Mouse (Mus musculus) liver, embryonic 12.5 days (tissue): Measurements from ENCODE around the gene Pik3ca. TPM values are rescaled to one million over a fixed set of nuclear protein-coding genes. Genes with fewer than 3 reads are reported as not detected.
"Not testable (repeated sequence)": the region's sequence is repeated elsewhere in the genome, so short reads cannot be mapped to it uniquely, and the experiment has no call there.

Source experiments
- ATAC-seq: fragments of 200-750 bp; cut with Nextera tagmentation; 2 replicates; pipeline ENCODE4 v1.8.0; 2017; ENCODE audit warnings: moderate number of reproducible peaks, mild to moderate bottlenecking, moderate library complexity
- H3K27ac ChIP-seq: fragments of 300-500 bp; sonication (generic); 2 replicates; pipeline ENCODE4 v1.5.1; 2016; ENCODE audit warnings: mild to moderate bottlenecking
- H3K27me3 ChIP-seq: fragments of 300-500 bp; sonication (generic); replicated peaks from 2 replicates; pipeline ENCODE4 v1.6.1; 2016; ENCODE audit warnings: mild to moderate bottlenecking, moderate library complexity
- H3K36me3 ChIP-seq: fragments of 300-500 bp; sonication (generic); 2 replicates; pipeline ENCODE4 v1.6.1; 2016; ENCODE audit warnings: mild to moderate bottlenecking, moderate library complexity
- H3K4me1 ChIP-seq: fragments of 300-500 bp; sonication (generic); 2 replicates; pipeline ENCODE4 v1.6.1; 2016
- H3K4me2 ChIP-seq: fragments of 300-500 bp; sonication (generic); 2 replicates; pipeline ENCODE4 v1.6.1; 2016; ENCODE audit warnings: mild to moderate bottlenecking, moderate library complexity
- H3K4me3 ChIP-seq: fragments of 300-500 bp; sonication (generic); 2 replicates; pipeline ENCODE4 v1.5.1; 2016; ENCODE audit warnings: mild to moderate bottlenecking, moderate library complexity
- H3K9ac ChIP-seq: fragments of 300-500 bp; sonication (generic); 2 replicates; pipeline ENCODE4 v1.6.1; 2016; ENCODE audit warnings: mild to moderate bottlenecking, moderate library complexity
- H3K9me3 ChIP-seq: fragments of 300-500 bp; sonication (generic); replicated peaks from 2 replicates; pipeline ENCODE4 v1.6.1; 2016; ENCODE audit warnings: mild to moderate bottlenecking, moderate library complexity
- WGBS: fragments of 180-500 bp; shearing (Covaris S2); methylation state at CpG from one replicate; pipeline ENCODE4 v1.1.7; 2016; ENCODE audit not compliant: insufficient replicate concordance; 5-methylcytosine and 5-hydroxymethylcytosine counted together
- polyA plus RNA-seq: library from polyadenylated mRNA; unstranded; fragments of >200 nt; fragmentation: Nextera tagmentation; extraction: Ambion mirVana; gene quantifications from 2 replicates; pipeline ENCODE4 v1.2.1, GENCODE M21; 2016

The Pik3ca gene
- polyA plus RNA-seq, 1 experiment from 2014 or later: 5.6 TPM

GRCm38 (mm10) chr3:32428361-32428760, 30.9 kb downstream of the Pik3ca start:
- Histone ChIP-seq H3K4me2 (no peak overlapping the region), H3K4me3 (no peak overlapping the region), H3K27ac (no peak overlapping the region), H3K4me1 (peaks cover 5% of the 10 kb centered on the region; the same call in 1 of the 2 replicates), H3K9ac (no peak overlapping the region), H3K27me3 (no peaks in the 10 kb centered on the region), H3K9me3 (no peaks in the 10 kb centered on the region), H3K36me3 (0 out of 2 replicates have a peak, but pooled peaks cover 10% of the 10 kb centered on the region)
- no peak for ATAC-seq
- 72% methylated on average over 3 of the region's 3 CpGs for WGBS

GRCm38 (mm10) chr3:32428921-32429320, 31.4 kb downstream of the Pik3ca start:
- Histone ChIP-seq H3K9ac (no peak overlapping the region), H3K4me3 (no peak overlapping the region), H3K27me3 (no peaks in the 10 kb centered on the region), H3K4me2 (no peak overlapping the region), H3K4me1 (peaks cover 11% of the 10 kb centered on the region), H3K36me3 (0 out of 2 replicates have a peak, but pooled peaks cover 10% of the 10 kb centered on the region), H3K27ac (no peak overlapping the region), H3K9me3 (no peaks in the 10 kb centered on the region)
- no peak for ATAC-seq
- 71% methylated on average over 4 of the region's 4 CpGs for WGBS

GRCm38 (mm10) chr3:32429351-32429750, 31.9 kb downstream of the Pik3ca start:
- not testable (repeated sequence) for H3K27me3 ChIP-seq

GRCm38 (mm10) chr3:32430394-32430793, 32.9 kb downstream of the Pik3ca start:
- Histone ChIP-seq H3K27me3 (no peaks in the 10 kb centered on the region), H3K9ac (no peak overlapping the region), H3K4me3 (no peak overlapping the region), H3K4me2 (no peak overlapping the region), H3K36me3 (0 out of 2 replicates have a peak, but pooled peaks cover 10% of the 10 kb centered on the region), H3K27ac (no peak overlapping the region), H3K9me3 (no peaks in the 10 kb centered on the region), H3K4me1 (peaks cover 13% of the 10 kb centered on the region)
- WGBS: 68% methylated on average over 2 of the region's 2 CpGs
- ATAC-seq: no peak

More at GRCm38 (mm10) chr3:32429351-32429750, 31.9 kb downstream of the Pik3ca start:
- H3K4me3 ChIP-seq, H3K9me3 ChIP-seq, H3K27ac ChIP-seq, H3K4me2 ChIP-seq, ATAC-seq, H3K9ac ChIP-seq: not testable (repeated sequence)
- H3K36me3 ChIP-seq: 0 out of 2 replicates have a peak, but pooled peaks cover 10% of the 10 kb centered on the region
- peaks cover 13% of the 10 kb centered on the region for H3K4me1 ChIP-seq

- ATAC-seq: no peak
- Histone ChIP-seq H3K4me1 (peaks cover 13% of the 10 kb centered on the region), H3K36me3 (peaks cover 21% of the 10 kb centered on the region), H3K9me3 (no peaks in the 10 kb centered on the region), H3K27me3 (no peaks in the 10 kb centered on the region), H3K9ac (no peak overlapping the region), H3K27ac (no peak overlapping the region), H3K4me3 (no peak overlapping the region), H3K4me2 (no peak overlapping the region)
- WGBS: 68% methylated on average over 2 of the region's 2 CpGs
These were observed 36.5 kb downstream of the Pik3ca start for GRCm38 (mm10) chr3:32434016-32434415.

- Histone ChIP-seq H3K4me2 (no peak overlapping the region), H3K27ac (no peak overlapping the region), H3K9me3 (no peaks in the 10 kb centered on the region), H3K36me3 (peaks cover 41% of the 10 kb centered on the region), H3K9ac (no peak overlapping the region), H3K4me1 (peaks cover 13% of the 10 kb centered on the region), H3K27me3 (no peaks in the 10 kb centered on the region), H3K4me3 (no peak overlapping the region)
- WGBS: 78% methylated on average over 11 of the region's 11 CpGs
- ATAC-seq: no peak
These were observed 38.6 kb downstream of the Pik3ca start for GRCm38 (mm10) chr3:32436101-32436500.

- H3K36me3 ChIP-seq: peaks cover 53% of the 10 kb centered on the region
- no peak for ATAC-seq
These were observed 39.8 kb downstream of the Pik3ca start for GRCm38 (mm10) chr3:32437297-32437696.

GRCm38 (mm10) chr3:32437820-32438219, 40.3 kb downstream of the Pik3ca start:
- no peak overlapping the region for H3K4me2 ChIP-seq
- H3K27ac ChIP-seq: no peak overlapping the region
- peaks cover 58% of the 10 kb centered on the region for H3K36me3 ChIP-seq
- 92% methylated on average over 6 of the region's 6 CpGs for WGBS
- ATAC-seq: no peak
- no peak overlapping the region for H3K9ac ChIP-seq
- H3K4me1 ChIP-seq: peaks cover 13% of the 10 kb centered on the region
- H3K4me3 ChIP-seq: no peak overlapping the region
- H3K9me3 ChIP-seq: no peaks in the 10 kb centered on the region
- no peaks in the 10 kb centered on the region for H3K27me3 ChIP-seq

More at GRCm38 (mm10) chr3:32437297-32437696, 39.8 kb downstream of the Pik3ca start:
- H3K4me2 ChIP-seq: no peak overlapping the region
- H3K9me3 ChIP-seq: no peaks in the 10 kb centered on the region
- WGBS: 70% methylated on average over 6 of the region's 6 CpGs
- peaks cover 13% of the 10 kb centered on the region for H3K4me1 ChIP-seq
- H3K27me3 ChIP-seq: no peaks in the 10 kb centered on the region
- H3K27ac ChIP-seq: no peak overlapping the region
- H3K4me3 ChIP-seq: no peak overlapping the region
- no peak overlapping the region for H3K9ac ChIP-seq

GRCm38 (mm10) chr3:32438716-32439115, 41.2 kb downstream of the Pik3ca start:
- H3K4me1 ChIP-seq: peaks cover 4% of the 10 kb centered on the region; the same call in 1 of the 2 replicates
- H3K4me3 ChIP-seq: no peak overlapping the region
- no peak overlapping the region for H3K9ac ChIP-seq
- peaks cover 65% of the 10 kb centered on the region for H3K36me3 ChIP-seq
- no peaks in the 10 kb centered on the region for H3K9me3 ChIP-seq
- no peak for ATAC-seq
- no peak overlapping the region for H3K4me2 ChIP-seq
- WGBS: 70% methylated on average over 4 of the region's 4 CpGs
- H3K27me3 ChIP-seq: no peaks in the 10 kb centered on the region
- no peak overlapping the region for H3K27ac ChIP-seq

- ATAC-seq: no peak
- Histone ChIP-seq H3K4me2 (no peak overlapping the region), H3K36me3 (peaks cover 85% of the 10 kb centered on the region), H3K27me3 (no peaks in the 10 kb centered on the region), H3K9me3 (no peaks in the 10 kb centered on the region), H3K4me3 (no peak overlapping the region), H3K9ac (no peak overlapping the region), H3K27ac (no peak overlapping the region), H3K4me1 (no peaks in the 10 kb centered on the region)
These were observed 44.2 kb downstream of the Pik3ca start for GRCm38 (mm10) chr3:32441710-32442109.

- Histone ChIP-seq H3K4me1 (no peaks in the 10 kb centered on the region), H3K4me3 (no peak overlapping the region), H3K9me3 (no peaks in the 10 kb centered on the region), H3K9ac (no peak overlapping the region), H3K27me3 (no peaks in the 10 kb centered on the region), H3K4me2 (no peak overlapping the region), H3K27ac (no peak overlapping the region), H3K36me3 (peaks cover 82% of the 10 kb centered on the region)
- no peak for ATAC-seq
- WGBS: 76% methylated on average over 11 of the region's 11 CpGs
These were observed 57.0 kb downstream of the Pik3ca start for GRCm38 (mm10) chr3:32454329-32455021.

- 70% methylated on average over 4 of the region's 4 CpGs for WGBS
- Histone ChIP-seq H3K4me1 (no peaks in the 10 kb centered on the region), H3K4me3 (no peak overlapping the region), H3K9me3 (no peaks in the 10 kb centered on the region), H3K27me3 (no peaks in the 10 kb centered on the region), H3K4me2 (no peak overlapping the region), H3K36me3 (peaks cover 81% of the 10 kb centered on the region), H3K27ac (no peak overlapping the region), H3K9ac (no peak overlapping the region)
- no peak for ATAC-seq
These were observed 62.3 kb downstream of the Pik3ca start for GRCm38 (mm10) chr3:32459777-32460176.

GRCm38 (mm10) chr3:32467321-32467720, 69.8 kb downstream of the Pik3ca start:
- H3K4me3 ChIP-seq: no peak overlapping the region
- H3K9ac ChIP-seq: no peak overlapping the region
- H3K36me3 ChIP-seq: peaks cover 22% of the 10 kb centered on the region
- no peak for ATAC-seq
- H3K9me3 ChIP-seq: no peaks in the 10 kb centered on the region
- H3K27ac ChIP-seq: no peak overlapping the region
- no peak overlapping the region for H3K4me2 ChIP-seq
- H3K4me1 ChIP-seq: no peaks in the 10 kb centered on the region
- 80% methylated on average over 4 of the region's 4 CpGs for WGBS
- H3K27me3 ChIP-seq: no peaks in the 10 kb centered on the region
